Mouse (Mus musculus): ENCODE measurements at regions not wholly inside any gene's neighbourhood (a gene's known extent, or its start where the extent isn't known, plus 50 kb on each side); places are given as distances from the start of the nearest gene placed in this dataset.

DNA sequence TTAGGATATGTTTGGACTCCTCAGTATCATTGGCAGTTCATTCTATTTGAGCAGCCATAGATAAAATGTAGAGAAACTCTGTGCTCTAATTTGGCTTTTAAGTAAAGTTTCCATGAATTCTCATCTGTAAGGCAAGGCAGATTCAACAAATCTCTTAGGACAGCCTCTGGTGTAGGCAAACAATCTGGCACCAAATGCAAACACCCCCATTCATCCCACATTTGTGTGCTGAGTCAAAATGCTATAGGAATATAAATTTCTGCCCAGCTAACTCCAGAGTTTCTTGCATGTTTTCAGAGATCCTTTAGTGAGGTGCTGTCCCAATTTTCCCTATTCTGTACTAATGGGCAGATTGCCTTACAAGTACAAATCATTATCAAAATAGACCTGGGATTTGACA is 695.7 kb upstream of the Kif18a start:
- Histone ChIP-seq H3K9me3 (no peaks in the 10 kb centered on the region), H3K4me2 (no peak overlapping the region), H3K9ac (no peak overlapping the region), H3K36me3 (no peaks in the 10 kb centered on the region), H3K27ac (no peak overlapping the region), H3K27me3 (no peaks in the 10 kb centered on the region), H3K4me1 (no peaks in the 10 kb centered on the region), H3K4me3 (no peak overlapping the region)
- ATAC-seq (ENCODE audit: insufficient number of reproducible peaks, insufficient read depth, low FRiP score, low TSS enrichment, low read depth) = no peak

- Histone ChIP-seq H3K4me3 (no peak overlapping the region), H3K4me1 (no peaks in the 10 kb centered on the region), H3K4me2 (no peak overlapping the region), H3K9me3 (no peaks in the 10 kb centered on the region), H3K27me3 (no peaks in the 10 kb centered on the region), H3K27ac (no peak overlapping the region), H3K36me3 (no peaks in the 10 kb centered on the region), H3K9ac (no peak overlapping the region)
- no peak for ATAC-seq (ENCODE audit: insufficient number of reproducible peaks, insufficient read depth, low FRiP score, low TSS enrichment, low read depth)
- 80% methylated on average over 3 of the region's 3 CpGs for WGBS
These were observed 687.0 kb upstream of the Kif18a start for GRCm38 (mm10) chr2:108593555-108593954.

GRCm38 (mm10) chr2:108600346-108600745 is 680.2 kb upstream of the Kif18a start:
- no peaks in the 10 kb centered on the region for H3K4me1 ChIP-seq
- ATAC-seq (ENCODE audit: insufficient number of reproducible peaks, insufficient read depth, low FRiP score, low TSS enrichment, low read depth) = no peak
- WGBS = 54% methylated on average over 1 of the region's 1 CpGs
- no peak overlapping the region for H3K27ac ChIP-seq
- H3K9ac ChIP-seq = no peak overlapping the region
- no peaks in the 10 kb centered on the region for H3K9me3 ChIP-seq
- H3K4me2 ChIP-seq = no peak overlapping the region
- H3K36me3 ChIP-seq = no peaks in the 10 kb centered on the region
- H3K4me3 ChIP-seq = no peak overlapping the region
- no peaks in the 10 kb centered on the region for H3K27me3 ChIP-seq

DNA sequence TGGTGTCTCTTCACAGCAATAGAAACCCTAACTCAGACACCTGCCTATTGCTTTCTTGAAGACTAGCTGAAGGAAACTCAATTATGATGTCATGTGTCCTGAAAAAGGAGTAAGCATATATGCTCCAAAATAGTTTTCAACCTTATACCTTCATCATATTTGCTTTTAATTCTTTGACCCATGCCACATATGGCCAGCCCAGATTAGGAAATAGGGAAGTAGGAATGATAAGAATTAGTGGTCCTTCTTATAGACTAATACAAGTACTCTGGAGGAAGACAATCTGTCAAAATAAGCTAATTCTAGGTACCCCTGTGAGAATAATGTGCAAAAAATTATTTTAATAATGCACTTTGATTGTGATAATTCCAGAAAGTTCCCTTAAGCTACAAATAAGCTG is 661.0 kb upstream of the Kif18a start:
- no peaks in the 10 kb centered on the region for H3K4me1 ChIP-seq
- no peak overlapping the region for H3K27ac ChIP-seq
- no peak overlapping the region for H3K4me3 ChIP-seq
- no peaks in the 10 kb centered on the region for H3K36me3 ChIP-seq
- H3K4me2 ChIP-seq = no peak overlapping the region
- no peak for ATAC-seq (ENCODE audit: insufficient number of reproducible peaks, insufficient read depth, low FRiP score, low TSS enrichment, low read depth)
- no peaks in the 10 kb centered on the region for H3K27me3 ChIP-seq
- H3K9me3 ChIP-seq = no peaks in the 10 kb centered on the region
- H3K9ac ChIP-seq = no peak overlapping the region

DNA sequence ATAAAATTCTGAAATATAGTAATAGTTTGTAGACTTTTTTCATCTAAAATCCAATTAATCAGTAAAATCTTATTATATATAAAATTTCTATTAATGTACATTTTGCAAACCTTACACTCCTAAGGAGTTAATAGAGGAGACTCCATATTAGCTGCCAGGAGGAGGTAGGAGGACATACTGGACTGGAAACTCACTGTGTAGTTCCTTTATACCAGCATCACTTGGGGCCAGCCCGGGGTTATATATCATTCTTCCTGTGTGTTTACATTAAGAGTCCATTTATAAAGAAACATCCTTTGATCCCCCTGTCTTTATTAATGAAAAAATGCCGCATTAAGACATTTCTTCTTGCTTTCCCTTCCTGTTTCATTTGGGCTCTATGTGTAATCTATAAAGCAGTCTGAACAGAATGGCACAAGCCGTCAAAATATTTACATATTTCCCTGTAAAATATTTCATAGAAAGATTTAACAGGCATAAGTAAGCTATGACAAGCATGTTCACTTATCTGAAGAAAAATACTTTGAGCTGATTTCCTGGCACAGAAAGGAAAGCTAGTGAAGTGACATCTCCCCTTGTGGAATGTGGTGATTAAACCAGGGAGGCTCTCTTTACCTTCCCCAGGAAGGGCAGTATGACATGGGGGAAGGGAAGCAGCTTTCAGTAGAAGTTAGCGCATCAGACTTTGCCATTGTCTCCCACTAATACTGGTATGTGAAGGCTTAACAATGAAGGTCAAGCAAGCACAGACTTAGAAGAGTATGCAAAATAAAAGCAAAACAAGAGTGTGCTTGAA is 658.0 kb upstream of the Kif18a start:
- H3K27me3 ChIP-seq = no peaks in the 10 kb centered on the region
- H3K9ac ChIP-seq = no peak overlapping the region
- no peak overlapping the region for H3K4me2 ChIP-seq
- no peak overlapping the region for H3K27ac ChIP-seq
- 65% methylated on average over 4 of the region's 4 CpGs for WGBS
- no peaks in the 10 kb centered on the region for H3K4me1 ChIP-seq
- H3K4me3 ChIP-seq = no peak overlapping the region
- H3K9me3 ChIP-seq = no peaks in the 10 kb centered on the region
- no peak for ATAC-seq (ENCODE audit: insufficient number of reproducible peaks, insufficient read depth, low FRiP score, low TSS enrichment, low read depth)
- no peaks in the 10 kb centered on the region for H3K36me3 ChIP-seq

- WGBS = 76% methylated on average over 4 of the region's 4 CpGs
These were observed 644.9 kb upstream of the Kif18a start for GRCm38 (mm10) chr2:108635644-108636043.

DNA sequence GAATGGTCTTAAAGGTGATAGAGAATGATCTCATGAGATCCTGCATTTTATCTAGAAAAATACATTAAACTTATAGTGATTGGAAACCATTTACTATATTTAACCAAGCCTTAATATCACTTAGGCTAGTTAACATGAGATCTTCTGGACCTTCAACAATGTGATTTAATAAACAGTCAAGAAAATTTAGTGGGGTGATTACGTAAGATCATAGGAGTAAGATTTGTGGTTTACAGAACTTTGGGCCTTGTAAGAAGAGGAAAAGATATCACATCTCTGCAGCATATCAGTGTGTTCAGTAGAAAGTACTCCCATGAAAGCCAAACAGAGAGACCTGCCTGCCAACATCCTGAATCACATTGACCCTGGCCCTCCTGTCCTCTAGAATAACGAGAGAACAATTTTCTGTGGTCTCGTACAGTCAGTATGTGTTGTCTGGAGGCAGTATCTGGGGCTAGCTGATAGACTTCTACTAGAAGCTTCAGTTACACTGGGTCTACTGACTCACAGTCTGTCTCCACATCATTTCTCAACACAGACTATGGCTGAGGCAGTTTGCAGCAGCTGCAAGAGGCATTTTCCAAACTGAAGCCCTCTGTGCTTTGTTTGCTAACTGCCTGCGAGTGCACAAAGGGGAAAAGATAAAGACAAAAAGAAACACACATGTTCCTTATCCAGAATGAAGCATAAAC is 619.7 kb upstream of the Kif18a start:
- Histone ChIP-seq H3K9ac (no peak overlapping the region), H3K27me3 (no peaks in the 10 kb centered on the region), H3K4me1 (no peaks in the 10 kb centered on the region), H3K27ac (no peak overlapping the region), H3K36me3 (no peaks in the 10 kb centered on the region), H3K9me3 (no peaks in the 10 kb centered on the region), H3K4me3 (no peak overlapping the region), H3K4me2 (no peak overlapping the region)
- WGBS = 58% methylated on average over 4 of the region's 4 CpGs
- no peak for ATAC-seq (ENCODE audit: insufficient number of reproducible peaks, insufficient read depth, low FRiP score, low TSS enrichment, low read depth)

More at GRCm38 (mm10) chr2:108635644-108636043, 644.9 kb upstream of the Kif18a start:
- no peaks in the 10 kb centered on the region for H3K36me3 ChIP-seq
- no peaks in the 10 kb centered on the region for H3K4me1 ChIP-seq
- no peak overlapping the region for H3K4me2 ChIP-seq
- no peak overlapping the region for H3K27ac ChIP-seq
- no peak overlapping the region for H3K9ac ChIP-seq
- no peaks in the 10 kb centered on the region for H3K27me3 ChIP-seq
- H3K4me3 ChIP-seq = no peak overlapping the region
- no peak for ATAC-seq (ENCODE audit: insufficient number of reproducible peaks, insufficient read depth, low FRiP score, low TSS enrichment, low read depth)
- H3K9me3 ChIP-seq = no peaks in the 10 kb centered on the region

GRCm38 (mm10) chr2:108677777-108678380 is 602.7 kb upstream of the Kif18a start:
- H3K4me1 ChIP-seq = no peaks in the 10 kb centered on the region
- H3K4me3 ChIP-seq = no peak overlapping the region
- H3K27me3 ChIP-seq = no peaks in the 10 kb centered on the region
- H3K27ac ChIP-seq = no peak overlapping the region
- no peak overlapping the region for H3K9ac ChIP-seq
- no peak for ATAC-seq (ENCODE audit: insufficient number of reproducible peaks, insufficient read depth, low FRiP score, low TSS enrichment, low read depth)
- WGBS = 81% methylated on average over 2 of the region's 2 CpGs
- no peak overlapping the region for H3K4me2 ChIP-seq
- no peaks in the 10 kb centered on the region for H3K36me3 ChIP-seq
- H3K9me3 ChIP-seq = no peaks in the 10 kb centered on the region

GRCm38 (mm10) chr2:108681574-108681973 is 599.0 kb upstream of the Kif18a start:
- Histone ChIP-seq H3K9me3 (no peaks in the 10 kb centered on the region), H3K4me3 (no peak overlapping the region), H3K4me2 (no peak overlapping the region), H3K27me3 (no peaks in the 10 kb centered on the region), H3K9ac (no peak overlapping the region), H3K4me1 (no peaks in the 10 kb centered on the region), H3K36me3 (no peaks in the 10 kb centered on the region), H3K27ac (no peak overlapping the region)
- no peak for ATAC-seq (ENCODE audit: insufficient number of reproducible peaks, insufficient read depth, low FRiP score, low TSS enrichment, low read depth)
- 91% methylated on average over 3 of the region's 3 CpGs for WGBS

DNA sequence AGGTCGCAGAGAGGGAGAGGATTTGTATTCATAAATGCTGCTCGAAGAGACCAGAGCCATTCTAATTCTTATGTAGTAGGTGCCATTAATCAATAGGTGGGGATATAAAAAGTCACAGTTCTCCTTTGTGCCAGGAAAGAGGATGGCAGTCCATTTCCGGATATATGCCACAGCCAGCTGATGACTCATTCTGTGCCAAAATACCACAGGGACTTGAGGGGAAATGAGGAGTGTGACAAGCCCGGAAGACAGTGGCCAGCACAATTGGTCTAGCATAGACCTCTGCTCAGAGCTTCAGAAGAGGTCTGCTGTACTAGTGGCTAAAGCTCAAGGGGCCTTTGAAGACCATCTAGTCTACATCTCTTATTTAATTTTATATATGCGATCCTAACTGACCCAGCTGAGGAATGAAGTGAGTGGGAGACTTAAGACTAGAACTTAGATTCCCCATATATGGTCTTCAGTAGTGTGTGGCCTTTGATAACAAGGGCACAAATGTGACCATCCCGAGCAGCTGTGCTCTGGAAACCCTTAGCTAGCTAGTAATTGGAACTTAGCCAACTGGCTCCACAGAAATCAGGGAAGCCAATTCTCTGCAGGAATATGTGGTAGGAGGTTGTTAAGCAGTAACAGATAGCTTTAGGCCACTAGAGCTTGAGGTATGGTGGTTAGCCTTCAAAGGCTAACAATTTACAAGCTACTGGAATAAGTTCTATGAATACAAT is 594.4 kb upstream of the Kif18a start:
- WGBS = 76% methylated on average over 6 of the region's 6 CpGs
- no peak overlapping the region for H3K9ac ChIP-seq
- H3K4me1 ChIP-seq = no peaks in the 10 kb centered on the region
- no peaks in the 10 kb centered on the region for H3K27me3 ChIP-seq
- H3K27ac ChIP-seq = no peak overlapping the region
- no peak overlapping the region for H3K4me3 ChIP-seq
- no peaks in the 10 kb centered on the region for H3K36me3 ChIP-seq
- H3K9me3 ChIP-seq = no peaks in the 10 kb centered on the region
- H3K4me2 ChIP-seq = no peak overlapping the region
- no peak for ATAC-seq (ENCODE audit: insufficient number of reproducible peaks, insufficient read depth, low FRiP score, low TSS enrichment, low read depth)

DNA sequence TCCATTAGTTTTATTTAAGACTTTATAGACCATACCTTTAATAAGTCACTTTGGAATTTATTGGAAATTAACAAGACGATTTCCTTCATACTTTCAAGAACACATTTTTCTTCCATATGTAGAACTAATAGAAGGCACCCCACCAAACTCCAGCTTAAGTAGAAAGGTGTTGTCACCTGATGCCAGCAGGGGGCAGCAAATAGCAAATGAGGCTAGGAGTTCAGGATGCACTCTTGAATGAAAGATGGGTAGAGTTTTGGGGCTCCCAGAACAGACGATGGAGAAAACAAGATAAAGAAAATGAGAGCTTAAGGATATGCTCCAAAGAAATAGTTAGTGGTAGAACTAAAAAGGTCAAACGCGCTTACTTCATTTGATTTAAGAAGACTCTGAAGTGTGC is 590.4 kb upstream of the Kif18a start:
- no peak for ATAC-seq (ENCODE audit: insufficient number of reproducible peaks, insufficient read depth, low FRiP score, low TSS enrichment, low read depth)
- no peaks in the 10 kb centered on the region for H3K4me1 ChIP-seq
- H3K36me3 ChIP-seq = no peaks in the 10 kb centered on the region
- H3K27me3 ChIP-seq = no peaks in the 10 kb centered on the region
- 51% methylated on average over 4 of the region's 4 CpGs for WGBS
- no peaks in the 10 kb centered on the region for H3K9me3 ChIP-seq
- H3K9ac ChIP-seq = no peak overlapping the region
- no peak overlapping the region for H3K4me2 ChIP-seq
- no peak overlapping the region for H3K27ac ChIP-seq
- H3K4me3 ChIP-seq = no peak overlapping the region

All from embryonic facial prominence, embryonic 13.5 days (tissue).